Mouse (Mus musculus) intestine, embryonic 14.5 days (tissue): Measurements from ENCODE around the gene Nit1. TPM values are rescaled to one million over a fixed set of nuclear protein-coding genes. Genes with fewer than 3 reads are reported as not detected.
A peak's percentile ranks its signal among the peaks of the same experiment; 100 is the strongest.

Experiments
- ATAC-seq: fragments of 200-750 bp; cut with Nextera tagmentation; replicated peaks from 2 replicates; pipeline ENCODE4 v1.8.0; 2017; ENCODE audit warnings: low read depth, moderate number of reproducible peaks, moderate TSS enrichment, moderate library complexity; ENCODE audit not compliant: low FRiP score, low TSS enrichment
- DNase-seq: peaks from one replicate; pipeline ENCODE4 v3.0.0-alpha.2; 2018; ENCODE audit warnings: low spot score
- H3K27ac ChIP-seq: fragments of 300-500 bp; sonication (generic); 2 replicates; pipeline ENCODE4 v1.5.1; 2014; ENCODE audit warnings: low read depth, mild to moderate bottlenecking, control low read depth
- H3K27me3 ChIP-seq: fragments of 300-500 bp; sonication (generic); replicated peaks from 2 replicates; pipeline ENCODE4 v1.6.1; 2014; ENCODE audit warnings: low read length, control low read depth; ENCODE audit not compliant: control insufficient read depth, insufficient read depth
- H3K36me3 ChIP-seq: fragments of 300-500 bp; sonication (generic); 2 replicates; pipeline ENCODE4 v1.6.1; 2014; ENCODE audit warnings: low read length, control low read depth; ENCODE audit not compliant: control insufficient read depth, insufficient read depth
- H3K4me1 ChIP-seq: fragments of 300-500 bp; sonication (generic); replicated peaks from 2 replicates; pipeline ENCODE4 v1.6.1; 2014; ENCODE audit warnings: low read length, control low read depth, mixed read lengths; ENCODE audit not compliant: control insufficient read depth, insufficient read depth
- H3K4me2 ChIP-seq: fragments of 300-500 bp; sonication (generic); 2 replicates; pipeline ENCODE4 v1.6.1; 2014; ENCODE audit warnings: low read length
- H3K4me3 ChIP-seq: fragments of 300-500 bp; sonication (generic); 2 replicates; pipeline ENCODE4 v1.5.1; 2014; ENCODE audit warnings: low read depth, low read length, control low read depth, mixed read lengths
- H3K9ac ChIP-seq: fragments of 300-500 bp; sonication (generic); 2 replicates; pipeline ENCODE4 v1.6.1; 2014; ENCODE audit warnings: mild to moderate bottlenecking, low read length
- H3K9me3 ChIP-seq: fragments of 300-500 bp; sonication (generic); 2 replicates; pipeline ENCODE4 v1.6.1; 2016; ENCODE audit warnings: low read length, control low read depth; ENCODE audit not compliant: control insufficient read depth
- WGBS: fragments of 180-500 bp; shearing (Covaris S2); extraction: QIAGEN DNeasy Blood & Tissue Kit; methylation state at CpG from one replicate; pipeline ENCODE4 v1.1.7; 2014; 5-methylcytosine and 5-hydroxymethylcytosine counted together
- polyA plus RNA-seq: library from polyadenylated mRNA; unstranded; fragments of >200 nt; fragmentation: Nextera tagmentation; extraction: Ambion mirVana; gene quantifications from 2 replicates; pipeline ENCODE4 v1.2.1, GENCODE M21; 2014

Nit1 gene
- polyA plus RNA-seq, 1 experiment from 2014 or later: 31.1 TPM

DNA sequence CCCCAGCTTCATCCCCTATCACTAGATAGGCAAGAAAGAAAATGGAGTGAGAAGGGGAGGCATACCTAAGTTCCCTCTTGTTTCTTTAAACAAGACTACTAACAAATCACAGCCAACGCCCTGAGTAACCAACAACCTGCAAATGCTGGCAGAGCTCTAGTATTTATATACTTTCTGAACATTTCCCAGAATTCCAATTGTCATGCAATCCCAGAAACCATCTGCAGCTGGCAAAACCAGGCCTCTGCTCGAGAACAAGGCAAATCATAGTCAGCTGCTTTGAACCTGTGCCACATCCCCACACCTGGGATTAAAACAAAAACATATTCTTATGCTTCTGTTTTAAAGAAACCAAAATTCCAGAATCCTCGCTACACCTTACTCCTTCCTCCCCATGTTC, 52.1 kb downstream of the Nit1 start:
- Histone ChIP-seq H3K9ac (no peak overlapping the region), H3K4me1 (peaks cover 7% of the 10 kb centered on the region), H3K4me3 (peak overlapping the region; percentile 85), H3K4me2 (peak overlapping the region; percentile 87), H3K9me3 (no peaks in the 10 kb centered on the region), H3K36me3 (peaks cover 17% of the 10 kb centered on the region), H3K27me3 (0 out of 2 replicates have a peak, but pooled peaks cover 3% of the 10 kb centered on the region), H3K27ac (no peak overlapping the region)
- 84% methylated on average over 3 of the region's 3 CpGs for WGBS
- no peak for DNase-seq
- ATAC-seq: no peak

DNA sequence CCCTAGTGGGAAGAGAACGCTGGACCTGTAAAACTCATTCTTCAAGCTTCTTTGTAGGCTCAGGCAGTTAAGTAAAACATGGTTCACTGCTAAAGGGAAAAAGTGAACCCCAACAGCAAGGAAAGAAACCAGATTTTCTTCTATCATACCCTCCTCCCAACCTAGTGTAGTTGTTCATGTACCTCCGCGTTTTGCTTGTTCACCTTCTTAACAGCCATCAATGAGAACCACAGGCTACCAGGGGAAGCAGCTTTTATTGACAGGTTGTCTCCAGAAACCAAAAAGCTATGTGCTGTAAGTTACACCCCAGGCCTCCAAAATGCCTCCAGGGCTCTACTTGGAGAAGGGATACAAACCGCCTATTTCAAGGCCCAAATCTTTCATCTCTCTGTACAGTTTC, 57.1 kb downstream of the Nit1 start:
- peak overlapping the region; percentile 93; the same call in 1 of the 2 replicates for H3K4me3 ChIP-seq
- H3K36me3 ChIP-seq: peaks cover 50% of the 10 kb centered on the region
- H3K9ac ChIP-seq: no peak overlapping the region
- H3K4me2 ChIP-seq: peak overlapping the region; percentile 82
- DNase-seq (no peak), ATAC-seq (no peak)
- 67% methylated on average over 4 of the region's 4 CpGs for WGBS
- no peaks in the 10 kb centered on the region for H3K27me3 ChIP-seq
- no peaks in the 10 kb centered on the region for H3K9me3 ChIP-seq
- H3K4me1 ChIP-seq: peaks cover 6% of the 10 kb centered on the region
- peak overlapping the region; percentile 87; the same call in 1 of the 2 replicates for H3K27ac ChIP-seq

Other genes with a start within 250 kb of the Nit1 start
- 1.5 and 2.1 TPM in 2 replicates for gene Cfap126, start 231.7 kb downstream of the Nit1 start, polyA plus RNA-seq
- 341 and 347 TPM in 2 replicates for gene Sdhc, start 195.0 kb downstream of the Nit1 start, polyA plus RNA-seq
- gene Mpz, start 194.9 kb downstream of the Nit1 start, polyA plus RNA-seq: 0.48 and 0.49 TPM in 2 replicates
- 21.9 and 29.2 TPM in 2 replicates for gene Pcp4l1, start 149.4 kb downstream of the Nit1 start, polyA plus RNA-seq
- gene Nr1i3, start 131.7 kb downstream of the Nit1 start, polyA plus RNA-seq: 0.55 and 1.7 TPM in 2 replicates
- gene Tomm40l, start 123.1 kb downstream of the Nit1 start, polyA plus RNA-seq: 27.2 and 31.5 TPM in 2 replicates
- 2.5 and 5.2 TPM in 2 replicates for gene Apoa2, start 120.6 kb downstream of the Nit1 start, polyA plus RNA-seq
- gene Fcer1g, start 111.3 kb downstream of the Nit1 start, polyA plus RNA-seq: 47.0 and 55.3 TPM in 2 replicates
- 5.0 and 6.1 TPM in 2 replicates for gene Adamts4, start 95.2 kb downstream of the Nit1 start, polyA plus RNA-seq
- 247 and 258 TPM in 2 replicates for gene Ndufs2, start 94.3 kb downstream of the Nit1 start, polyA plus RNA-seq
- 65.5 and 68.4 TPM in 2 replicates for gene B4galt3, start 75.3 kb downstream of the Nit1 start, polyA plus RNA-seq
- gene Ppox, start 64.5 kb downstream of the Nit1 start, polyA plus RNA-seq: 48.6 and 51.5 TPM in 2 replicates
- gene Usp21, start 57.7 kb downstream of the Nit1 start, polyA plus RNA-seq: 63.0 and 68.1 TPM in 2 replicates
- gene Ufc1, start 50.6 kb downstream of the Nit1 start, polyA plus RNA-seq: 105 and 114 TPM in 2 replicates
- gene Dedd, start 16.5 kb downstream of the Nit1 start, polyA plus RNA-seq: 43.8 and 51.1 TPM in 2 replicates
- gene Pfdn2, start within 50 bp of the Nit1 start, polyA plus RNA-seq: 48.2 and 51.4 TPM in 2 replicates
- gene Klhdc9, start 15.2 kb upstream of the Nit1 start, polyA plus RNA-seq: 1.5 and 1.7 TPM in 2 replicates
- gene Nectin4, start 24.5 kb upstream of the Nit1 start, polyA plus RNA-seq: 2.6 and 2.8 TPM in 2 replicates
- 1.1 and 1.3 TPM in 2 replicates for gene Arhgap30, start 43.3 kb upstream of the Nit1 start, polyA plus RNA-seq
- gene Usf1, start 65.7 kb upstream of the Nit1 start, polyA plus RNA-seq: 73.7 and 83.4 TPM in 2 replicates
- gene Tstd1, start 73.2 kb upstream of the Nit1 start, polyA plus RNA-seq: 2.8 and 3.4 TPM in 2 replicates
- 88.7 and 92.1 TPM in 2 replicates for gene F11r, start 91.9 kb upstream of the Nit1 start, polyA plus RNA-seq
- gene Alyref2, start 157.8 kb upstream of the Nit1 start, polyA plus RNA-seq: 10.9 and 12.3 TPM in 2 replicates
- gene Itln1, start 189.6 kb upstream of the Nit1 start, polyA plus RNA-seq: not detected in 2 replicates
- gene Cd244a, start 213.5 kb upstream of the Nit1 start, polyA plus RNA-seq: 0.31 and 0.35 TPM in 2 replicates